Mouse (Mus musculus) CH12.LX (cell line): Measurements from ENCODE around the gene Tmem8. TPM values are rescaled to one million over a fixed set of nuclear protein-coding genes. Genes with fewer than 3 reads are reported as not detected.

Experiments used
- DNase-seq: peaks from one replicate; pipeline ENCODE4 v3.0.0-alpha.2; 2013; ENCODE audit errors: extremely low read depth
- H3K27ac ChIP-seq: 2 replicates; pipeline ENCODE4 v1.5.1; 2012; ENCODE audit warnings: low read depth, mild to moderate bottlenecking, control low read depth, moderate library complexity; ENCODE audit not compliant: insufficient read depth
- H3K27me3 ChIP-seq: replicated peaks from 2 replicates; pipeline ENCODE3; 2012; ENCODE audit warnings: inconsistent platforms
- H3K36me3 ChIP-seq, 2 experiments: replicated peaks in 1 of 2; 2 replicates each; pipeline versions ENCODE3 to v1.6.1; 2012; ENCODE audit warnings: inconsistent platforms in 1 of 2, low read length in 1 of 2, mild to moderate bottlenecking in 1 of 2, mixed read lengths in 1 of 2, moderate library complexity in 1 of 2; ENCODE audit not compliant: control insufficient read depth in 1 of 2, insufficient read depth in 1 of 2
- H3K4me1 ChIP-seq, 2 experiments: 2 replicates each; pipeline ENCODE4 v1.6.1; 2012; ENCODE audit warnings: inconsistent platforms in 1 of 2, moderate library complexity in 1 of 2; ENCODE audit not compliant: insufficient read depth in 2 of 2, control insufficient read depth in 1 of 2
- H3K4me2 ChIP-seq: 2 replicates; pipeline ENCODE4 v1.6.1; 2012; ENCODE audit warnings: low read depth, mild to moderate bottlenecking, control low read depth; ENCODE audit not compliant: poor library complexity, insufficient read depth, severe bottlenecking
- H3K4me3 ChIP-seq, 3 experiments: fragments of 150-350 bp in 1 of 3; sonication (generic) in 1 of 3; replicated peaks in 1 of 3; 2 replicates each; pipeline versions ENCODE3 to v1.5.1; 2011 to 2012; ENCODE audit warnings: low read depth in 2 of 3, low read length in 2 of 3, mild to moderate bottlenecking in 2 of 3, moderate library complexity in 2 of 3, control low read depth in 1 of 3, improper control_type of control experiment in 1 of 3, inconsistent platforms in 1 of 3, mixed read lengths in 1 of 3; ENCODE audit not compliant: poor library complexity in 1 of 3
- H3K79me2 ChIP-seq: replicated peaks from 2 replicates; pipeline ENCODE4 v1.6.1; 2012; ENCODE audit warnings: mild to moderate bottlenecking, moderate library complexity; ENCODE audit not compliant: control insufficient read depth, poor library complexity, insufficient read depth, severe bottlenecking; ENCODE audit errors: extremely low read depth
- H3K9ac ChIP-seq: 2 replicates; pipeline ENCODE4 v1.6.1; 2012; ENCODE audit warnings: low read depth, mild to moderate bottlenecking, control low read depth, moderate library complexity; ENCODE audit not compliant: insufficient read depth
- H3K9me3 ChIP-seq: replicated peaks from 2 replicates; pipeline ENCODE3; 2012; ENCODE audit warnings: low read length, inconsistent platforms, mixed read lengths
- BHLHE40 ChIP-seq: IDR thresholded peaks from 2 replicates; pipeline ENCODE4 v1.6.1; 2011; ENCODE audit warnings: mild to moderate bottlenecking, low read depth, low read length, improper control_type of control experiment
- CHD1 ChIP-seq: IDR thresholded peaks from 2 replicates; pipeline ENCODE4 v1.6.1; 2012; ENCODE audit warnings: low read depth, low read length, improper control_type of control experiment, inconsistent platforms
- ELF1 ChIP-seq: IDR thresholded peaks from 2 replicates; pipeline ENCODE4 v1.6.1; 2014; ENCODE audit warnings: low read depth, mild to moderate bottlenecking, inconsistent platforms, low read length, improper control_type of control experiment
- EP300 ChIP-seq: IDR thresholded peaks from 2 replicates; pipeline ENCODE4 v1.6.1; 2011; ENCODE audit warnings: low read length, improper control_type of control experiment
- IRF4 ChIP-seq: IDR thresholded peaks from 2 replicates; pipeline ENCODE4 v1.6.1; 2014; ENCODE audit warnings: low read depth, mild to moderate bottlenecking, inconsistent platforms, low read length, improper control_type of control experiment
- KAT2A ChIP-seq: IDR thresholded peaks from 2 replicates; pipeline ENCODE4 v1.6.1; 2012; ENCODE audit warnings: low read length, improper control_type of control experiment, inconsistent platforms; ENCODE audit not compliant: insufficient replicate concordance
- MAFK ChIP-seq: IDR thresholded peaks from 2 replicates; pipeline ENCODE4 v1.6.1; 2011; ENCODE audit warnings: low read length, improper control_type of control experiment; ENCODE audit not compliant: insufficient replicate concordance
- MAX ChIP-seq: IDR thresholded peaks from 2 replicates; pipeline ENCODE4 v1.6.1; 2011; ENCODE audit warnings: low read length, improper control_type of control experiment
- MAZ ChIP-seq: IDR thresholded peaks from 2 replicates; pipeline ENCODE4 v1.6.1; 2012; ENCODE audit warnings: low read depth, mild to moderate bottlenecking, inconsistent platforms, low read length, improper control_type of control experiment, moderate library complexity
- MXI1 ChIP-seq: IDR thresholded peaks from 2 replicates; pipeline ENCODE4 v1.6.1; 2011; ENCODE audit warnings: mild to moderate bottlenecking, low read depth, low read length, improper control_type of control experiment
- NRF1 ChIP-seq: IDR thresholded peaks from 2 replicates; pipeline ENCODE4 v1.6.1; 2014; ENCODE audit warnings: low read depth, mild to moderate bottlenecking, inconsistent platforms, low read length, improper control_type of control experiment, moderate library complexity
- PAX5 ChIP-seq: IDR thresholded peaks from 2 replicates; pipeline ENCODE4 v1.6.1; 2012; ENCODE audit warnings: low read length, inconsistent platforms, mixed read lengths
- POLR2AphosphoS2 ChIP-seq: IDR thresholded peaks from 2 replicates; pipeline ENCODE4 v1.6.1; 2011; ENCODE audit warnings: low read depth, low read length, improper control_type of control experiment
- RAD21 ChIP-seq: IDR thresholded peaks from 2 replicates; pipeline ENCODE4 v1.6.1; 2011; ENCODE audit warnings: low read depth, mild to moderate bottlenecking, low read length, improper control_type of control experiment, moderate library complexity
- RCOR1 ChIP-seq: conservative IDR thresholded peaks from 2 replicates; pipeline ENCODE4 v1.6.1; 2012; ENCODE audit warnings: low read depth, mild to moderate bottlenecking, inconsistent platforms, low read length, improper control_type of control experiment
- SIN3A ChIP-seq: IDR thresholded peaks from 2 replicates; pipeline ENCODE4 v1.6.1; 2012; ENCODE audit warnings: low read length, improper control_type of control experiment, inconsistent platforms
- SMC3 ChIP-seq: IDR thresholded peaks from 2 replicates; pipeline ENCODE4 v1.6.1; 2011; ENCODE audit warnings: low read depth, low read length, improper control_type of control experiment
- UBTF ChIP-seq: IDR thresholded peaks from 2 replicates; pipeline ENCODE4 v1.6.1; 2012; ENCODE audit warnings: low read depth, mild to moderate bottlenecking, inconsistent platforms, low read length, improper control_type of control experiment, moderate library complexity
- USF2 ChIP-seq: conservative IDR thresholded peaks from 2 replicates; pipeline ENCODE4 v1.6.1; 2011; ENCODE audit warnings: low read depth, low read length, improper control_type of control experiment
- ZC3H11A ChIP-seq: IDR thresholded peaks from 2 replicates; pipeline ENCODE4 v1.6.1; 2012; ENCODE audit warnings: low read depth, mild to moderate bottlenecking, inconsistent platforms, low read length, improper control_type of control experiment
- ZMIZ1 ChIP-seq: IDR thresholded peaks from 2 replicates; pipeline ENCODE4 v1.6.1; 2012; ENCODE audit warnings: low read depth, mild to moderate bottlenecking, inconsistent platforms, low read length, improper control_type of control experiment
- dilution Hi-C: fragments of 300-500 bp; cut with MboI; formaldehyde crosslinking; loops from 2 replicates; pipeline ENCODE4 v1.14.3; 2020; ENCODE audit warnings: low sequenced_read_pairs; ENCODE audit not compliant: extremely low pct_unique_long_range_greater_than_20kb, extremely low pct_ligation_motif_present
- in situ Hi-C: fragments of 300-500 bp; cut with MboI; formaldehyde crosslinking; loops from 3 replicates; pipeline ENCODE4 v1.14.3; 2019; ENCODE audit warnings: low sequenced_read_pairs, low pct_ligation_motif_present, low pct_unique_long_range_greater_than_20kb, mixed read lengths
- polyA plus RNA-seq: library from polyadenylated mRNA; unstranded; fragments of >175 nt; gene quantifications from 2 replicates; pipeline ENCODE4 v1.2.1, GENCODE M21; 2012; ENCODE audit warnings: low read depth; ENCODE audit not compliant: insufficient read length
- total RNA-seq, 2 experiments: library from RNA; depleted of rRNA; stranded (reverse); fragments of 300-350 nt in 1 of 2; fragments of >200 nt in 1 of 2; gene quantifications; 2 replicates each; pipeline ENCODE4 v1.2.3; 2012 to 2014

Tmem8 gene
- total and polyA plus RNA-seq, 3 experiments, result 2.8 to 4.6 (median 3.6) TPM

GRCm38 (mm10) chr17:26064916-26065315 lies 48.2 kb upstream of the Tmem8 start:
- H3K9ac ChIP-seq, result no peak overlapping the region
- no peak for TF ChIP-seq MAZ
- TF ChIP-seq EP300, result no peak
- no peak for TF ChIP-seq ELF1
- TF ChIP-seq RCOR1, result no peak
- no peak for TF ChIP-seq POLR2AphosphoS2
- TF ChIP-seq USF2, result no peak
- no peak for TF ChIP-seq NRF1
- TF ChIP-seq SIN3A, result no peak
- TF ChIP-seq SMC3, result no peak
- in situ Hi-C loops (no loop called here), dilution Hi-C loops (no loop called here)
- no peak overlapping the region for H3K27ac ChIP-seq
- no peaks in the 10 kb centered on the region for H3K27me3 ChIP-seq
- peaks cover 0 to 55% of the 10 kb centered on the region in 2 experiments for H3K36me3 ChIP-seq
- no peak for DNase-seq
- peaks cover 5% of the 10 kb centered on the region for H3K9me3 ChIP-seq
- H3K79me2 ChIP-seq, result no peaks in the 10 kb centered on the region; the same call in none of the 2 replicates
- H3K4me2 ChIP-seq, result no peak overlapping the region
- peaks cover 21 to 45% of the 10 kb centered on the region in 2 experiments for H3K4me1 ChIP-seq
- H3K4me3 ChIP-seq, result no peak overlapping the region

GRCm38 (mm10) chr17:26066488-26067020 lies 46.5 kb upstream of the Tmem8 start:
- TF ChIP-seq ZC3H11A, result no peak
- no peak for TF ChIP-seq POLR2AphosphoS2
- TF ChIP-seq EP300, result no peak
- no peak for TF ChIP-seq KAT2A
- TF ChIP-seq ZMIZ1, result no peak
- no peak for TF ChIP-seq BHLHE40
- no peak for TF ChIP-seq CHD1
- no peak for TF ChIP-seq UBTF
- no peak for TF ChIP-seq MAFK
- TF ChIP-seq MXI1, result no peak
- no peak for TF ChIP-seq MAX
- no peak for TF ChIP-seq IRF4
- TF ChIP-seq RAD21, result no peak
- TF ChIP-seq PAX5, result no peak
- TF ChIP-seq SIN3A, result no peak
- H3K4me1 ChIP-seq, result peaks cover 21 to 45% of the 10 kb centered on the region in 2 experiments
- H3K27ac ChIP-seq, result no peak overlapping the region
- H3K9me3 ChIP-seq, result peaks cover 5% of the 10 kb centered on the region
- no peaks in the 10 kb centered on the region; the same call in none of the 2 replicates for H3K79me2 ChIP-seq
- in situ Hi-C loops (no loop called here), dilution Hi-C loops (no loop called here)
- H3K9ac ChIP-seq, result no peak overlapping the region
- peaks cover 12% of the 10 kb centered on the region for H3K27me3 ChIP-seq
- H3K36me3 ChIP-seq, result peaks cover 0 to 49% of the 10 kb centered on the region in 2 experiments
- DNase-seq, result no peak
- H3K4me2 ChIP-seq, result no peak overlapping the region; the same call in 1 of the 2 replicates
- no peak overlapping the region for H3K4me3 ChIP-seq
